Mouse (Mus musculus) right cerebral cortex, postnatal 10 days (tissue): ENCODE measurements around the gene Egflam.

Experiments used
- DNase-seq, 2 experiments: peaks; one replicate each; pipeline ENCODE4 v3.0.0; 2021; ENCODE audit warnings: low spot score in 2 of 2

Gene Egflam

DNA sequence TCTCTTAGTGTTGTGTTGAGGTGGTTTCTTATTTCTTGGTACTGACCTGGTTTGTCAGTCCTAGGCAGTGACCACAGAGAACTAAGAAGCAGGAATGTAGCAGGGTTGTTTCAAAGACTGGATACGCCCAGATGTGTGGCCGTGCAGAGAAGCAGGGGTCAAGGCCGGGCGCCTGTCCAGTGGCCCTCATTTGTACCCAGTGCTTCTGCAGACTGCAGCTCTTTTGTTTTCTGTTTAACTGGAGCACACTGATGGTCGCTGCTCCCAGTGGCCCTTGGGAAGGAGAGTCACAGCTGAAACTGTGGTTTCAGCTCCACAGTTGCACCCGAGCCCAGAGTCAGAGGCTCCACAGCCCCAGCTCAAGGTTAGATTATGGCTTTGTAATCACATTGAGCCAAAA, 217.6 kb downstream of the Egflam start:
- DNase-seq: no peak

- DNase-seq: no peak
Observed at GRCm38 (mm10) chr15:7173776-7174175, 224.4 kb downstream of the Egflam start.

DNA sequence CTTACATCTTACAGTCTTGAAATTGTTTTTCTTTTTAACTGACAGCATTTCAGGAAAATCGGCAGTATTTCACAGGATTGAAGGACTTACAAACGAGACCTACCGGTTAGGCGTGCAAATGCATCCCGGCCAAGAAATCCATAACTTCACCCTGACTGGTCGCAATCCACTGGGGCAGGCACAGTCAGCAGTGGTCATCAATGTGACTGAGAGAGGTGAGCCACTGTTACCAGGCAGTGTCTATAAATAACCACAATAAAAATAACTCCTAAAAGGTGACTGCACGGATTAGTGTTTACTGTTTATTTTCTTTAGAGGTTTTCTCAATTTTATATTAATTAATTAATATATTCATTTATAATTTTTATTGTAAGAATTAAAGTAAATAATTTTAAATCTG, 224.8 kb downstream of the Egflam start:
- DNase-seq: no peak

DNA sequence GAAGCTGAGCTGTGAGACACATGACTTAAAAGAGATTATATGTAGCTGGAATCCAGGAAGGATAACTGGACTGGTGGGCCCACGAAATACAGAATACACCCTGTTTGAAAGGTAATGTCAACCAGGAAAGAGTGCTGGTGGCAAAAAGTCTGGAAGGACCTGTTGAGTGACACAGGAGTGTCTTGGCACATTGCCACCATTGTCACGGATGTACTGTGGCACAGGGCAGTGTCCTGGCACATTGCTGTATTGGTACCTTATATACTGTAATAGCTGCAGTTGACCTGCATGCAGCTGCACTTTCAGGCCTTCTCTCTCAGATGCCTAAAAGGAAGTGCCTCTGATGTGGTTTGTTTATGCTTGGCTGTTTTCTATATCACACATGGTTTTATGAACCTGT, 225.3 kb downstream of the Egflam start:
- DNase-seq: no peak

- no peak for DNase-seq
Observed at GRCm38 (mm10) chr15:7167906-7168532, 230.2 kb downstream of the Egflam start.

- DNase-seq: no peak
Observed at GRCm38 (mm10) chr15:7167238-7167905, 230.8 kb downstream of the Egflam start.

DNA sequence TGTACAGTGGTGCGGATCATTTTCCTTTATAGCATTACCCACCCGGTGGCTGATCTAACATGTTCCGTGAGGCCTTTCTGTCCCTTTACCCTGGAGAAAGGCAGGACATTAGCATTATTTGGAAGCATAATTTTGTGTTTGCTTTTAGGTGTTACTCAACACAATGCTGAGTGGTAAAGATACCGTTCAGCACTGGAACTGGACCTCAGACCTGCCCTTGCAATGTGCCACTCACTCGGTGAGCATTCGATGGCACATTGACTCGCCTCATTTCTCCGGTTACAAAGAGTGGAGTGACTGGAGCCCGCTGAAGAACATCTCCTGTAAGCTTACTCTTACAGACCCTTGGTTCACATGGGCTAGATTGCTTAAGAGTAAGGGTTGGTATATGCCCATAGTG, 231.5 kb downstream of the Egflam start:
- DNase-seq: no peak

- no peak for DNase-seq
Observed at GRCm38 (mm10) chr15:7163851-7164250, 234.3 kb downstream of the Egflam start.

- no peak for DNase-seq
Observed at GRCm38 (mm10) chr15:7160321-7160720, 237.9 kb downstream of the Egflam start.

DNA sequence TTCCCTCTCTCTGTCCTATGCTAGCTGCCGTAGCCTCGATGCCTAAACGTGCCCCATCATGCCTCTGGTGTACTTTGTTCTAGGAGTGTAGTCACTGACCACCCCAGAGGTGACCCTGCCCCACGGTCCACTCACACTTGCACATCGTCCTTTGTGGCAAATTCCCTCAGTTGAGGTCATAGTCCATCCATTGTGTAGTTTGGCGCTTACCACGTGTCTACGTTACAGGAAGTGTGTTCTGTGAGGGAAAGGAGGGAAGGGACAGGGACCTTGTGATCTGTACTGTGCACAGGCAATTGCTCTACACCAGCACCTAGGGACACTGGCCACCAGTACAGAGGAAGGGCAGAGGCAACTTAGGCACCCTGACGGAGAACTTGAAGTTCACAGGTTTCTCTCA, 238.3 kb downstream of the Egflam start:
- DNase-seq: no peak

DNA sequence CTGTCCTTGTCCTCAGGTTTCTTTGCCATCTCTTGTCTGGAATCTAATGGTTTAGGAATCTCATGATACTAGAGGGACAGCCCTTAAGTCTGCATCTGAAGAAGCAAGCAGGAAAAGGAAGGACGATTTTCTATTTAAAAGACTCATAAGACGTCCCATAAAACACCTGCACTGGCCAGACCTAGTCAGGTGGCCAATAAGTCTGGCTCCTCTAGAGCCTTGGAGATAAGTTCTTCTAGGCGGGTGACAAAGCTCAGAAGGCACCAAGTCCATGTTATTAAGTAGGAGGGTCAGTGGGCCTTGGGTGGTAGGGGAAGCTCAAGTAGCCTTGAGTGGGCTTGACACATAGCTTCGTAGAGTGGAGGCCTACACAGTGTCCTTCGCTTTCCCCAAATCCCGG, 240.5 kb downstream of the Egflam start:
- no peak for DNase-seq
